Mouse (Mus musculus) retina, adult 2 months (tissue): ENCODE measurements around the gene Cd200r1.
"Not testable (repeated sequence)": the region's sequence is repeated elsewhere in the genome, so short reads cannot be mapped to it uniquely, and the experiment has no call there.

Experiments used
- DNase-seq: peaks from one replicate; pipeline ENCODE4 v3.0.0-alpha.2; 2012; ENCODE audit warnings: low read depth, low spot score

The Cd200r1 gene

GRCm38 (mm10) chr16:44766320-44766892 lies 870 bp downstream of the Cd200r1 start:
- no peak for DNase-seq

- no peak for DNase-seq
These were observed 2.0 kb downstream of the Cd200r1 start for GRCm38 (mm10) chr16:44767506-44767905.

- DNase-seq: no peak
These were observed 2.4 kb downstream of the Cd200r1 start for GRCm38 (mm10) chr16:44767967-44768366.

- DNase-seq: no peak
These were observed 7.0 kb downstream of the Cd200r1 start for GRCm38 (mm10) chr16:44772577-44772976.

- DNase-seq: no peak
These were observed 8.1 kb downstream of the Cd200r1 start for GRCm38 (mm10) chr16:44773673-44774072.

GRCm38 (mm10) chr16:44774201-44774600 lies 8.7 kb downstream of the Cd200r1 start:
- DNase-seq: no peak

GRCm38 (mm10) chr16:44778538-44779147 lies 13.1 kb downstream of the Cd200r1 start:
- DNase-seq: no peak

- no peak for DNase-seq
These were observed 14.0 kb downstream of the Cd200r1 start for GRCm38 (mm10) chr16:44779494-44779893.

- DNase-seq: no peak
These were observed 15.2 kb downstream of the Cd200r1 start for GRCm38 (mm10) chr16:44780751-44781150.

GRCm38 (mm10) chr16:44786934-44787333 lies 21.4 kb downstream of the Cd200r1 start:
- DNase-seq: no peak

GRCm38 (mm10) chr16:44794416-44794815 lies 28.9 kb downstream of the Cd200r1 start:
- DNase-seq: no peak

GRCm38 (mm10) chr16:44805976-44806375 lies 40.4 kb downstream of the Cd200r1 start:
- no peak for DNase-seq

- not testable (repeated sequence) for DNase-seq
These were observed 44.7 kb downstream of the Cd200r1 start for GRCm38 (mm10) chr16:44810223-44810622.

GRCm38 (mm10) chr16:44811544-44811943 lies 46.0 kb downstream of the Cd200r1 start, which contains the start of gene Cd200r4:
Gene Cd200r4, plus strand, starts transcription at chr16:44811733.
- DNase-seq: no peak

- no peak for DNase-seq
These were observed 47.0 kb downstream of the Cd200r1 start for GRCm38 (mm10) chr16:44812468-44813065.

GRCm38 (mm10) chr16:44818010-44818409 lies 52.5 kb downstream of the Cd200r1 start:
- DNase-seq: no peak

- DNase-seq: no peak
These were observed 55.0 kb downstream of the Cd200r1 start for GRCm38 (mm10) chr16:44820545-44820944.

- no peak for DNase-seq
These were observed 66.8 kb downstream of the Cd200r1 start for GRCm38 (mm10) chr16:44832286-44832685.

GRCm38 (mm10) chr16:44833189-44833588 lies 67.7 kb downstream of the Cd200r1 start:
- not testable (repeated sequence) for DNase-seq
